Mouse (Mus musculus): ENCODE measurements around the gene Cc2d1a. TPM values are rescaled to one million over a fixed set of nuclear protein-coding genes. Genes with fewer than 3 reads are reported as not detected.
A peak's percentile ranks its signal among the peaks of the same experiment; 100 is the strongest.

Gene Cc2d1a
- polyA plus RNA-seq, 1 experiment, result 25.2 TPM

DNA sequence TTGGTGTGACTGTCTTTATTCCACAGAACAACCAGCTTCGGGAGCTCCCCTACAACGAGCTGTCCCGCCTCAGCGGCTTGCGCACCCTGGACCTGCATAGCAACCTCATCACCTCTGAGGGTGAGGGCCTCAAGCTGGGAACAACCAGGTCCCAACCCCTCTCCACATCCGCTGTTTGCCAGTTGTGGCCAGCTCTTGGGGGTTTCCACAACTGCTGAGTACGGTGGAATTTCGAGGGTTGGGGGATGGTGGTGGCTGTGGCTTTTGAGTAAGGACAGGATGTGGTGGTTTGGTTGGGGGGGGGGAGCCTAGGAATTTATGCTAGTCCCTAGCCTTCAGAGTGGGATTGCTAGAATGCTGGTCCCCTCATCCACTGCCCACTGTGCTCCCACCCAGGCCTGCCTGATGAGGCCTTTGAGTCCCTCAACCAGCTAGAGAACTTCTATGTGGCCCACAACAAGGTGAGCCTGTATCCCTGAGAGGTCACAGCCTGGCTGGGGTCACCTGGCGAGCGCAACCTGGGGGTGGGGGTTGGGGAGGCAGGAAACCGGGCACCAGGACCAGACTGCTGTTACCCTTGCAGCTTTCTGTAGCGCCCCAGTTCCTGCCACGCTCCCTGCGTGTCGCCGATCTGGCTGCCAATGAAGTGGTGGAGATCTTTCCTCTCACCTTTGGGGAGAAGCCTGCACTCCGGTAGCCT, 20.4 kb downstream of the Cc2d1a start:
- Histone ChIP-seq H3K79me2 (ENCODE audit: control insufficient read depth, insufficient read depth) (no peaks in the 10 kb centered on the region), H3K27me3 (ENCODE audit: control insufficient read depth, insufficient read depth, insufficient read length) (no peaks in the 10 kb centered on the region), H3K79me3 (ENCODE audit: low read depth) (no peaks in the 10 kb centered on the region), H3K36me3 (ENCODE audit: control insufficient read depth, insufficient read depth) (peaks cover 11% of the 10 kb centered on the region), H3K4me3 (ENCODE audit: insufficient read depth, poor library complexity, severe bottlenecking) (no peak overlapping the region), H3ac (ENCODE audit: control insufficient read depth, insufficient read length, low read depth) (no peak overlapping the region)
- TF ChIP-seq CTCF (IDR thresholded peaks at IDR 0.05; ENCODE audit: control insufficient read depth, insufficient read depth, insufficient read length), result no peak
- TF ChIP-seq MYOD1 (IDR thresholded peaks at IDR 0.05; ENCODE audit: control insufficient read depth, insufficient read length, low read depth), result no peak
- no peak for TF ChIP-seq MAX (IDR thresholded peaks at IDR 0.05)
- TF ChIP-seq USF1 (IDR thresholded peaks at IDR 0.05; ENCODE audit: low read depth), result no peak
- TF ChIP-seq MYOG (IDR thresholded peaks at IDR 0.05; ENCODE audit: control insufficient read depth, extremely low read depth, insufficient read length), result no peak
- TF ChIP-seq CEBPB (IDR thresholded peaks at IDR 0.05; ENCODE audit: low read depth), result no peak
- TF ChIP-seq FOSL1 (IDR thresholded peaks at IDR 0.05; ENCODE audit: insufficient read depth, low read length, poor library complexity, severe bottlenecking), result no peak

DNA sequence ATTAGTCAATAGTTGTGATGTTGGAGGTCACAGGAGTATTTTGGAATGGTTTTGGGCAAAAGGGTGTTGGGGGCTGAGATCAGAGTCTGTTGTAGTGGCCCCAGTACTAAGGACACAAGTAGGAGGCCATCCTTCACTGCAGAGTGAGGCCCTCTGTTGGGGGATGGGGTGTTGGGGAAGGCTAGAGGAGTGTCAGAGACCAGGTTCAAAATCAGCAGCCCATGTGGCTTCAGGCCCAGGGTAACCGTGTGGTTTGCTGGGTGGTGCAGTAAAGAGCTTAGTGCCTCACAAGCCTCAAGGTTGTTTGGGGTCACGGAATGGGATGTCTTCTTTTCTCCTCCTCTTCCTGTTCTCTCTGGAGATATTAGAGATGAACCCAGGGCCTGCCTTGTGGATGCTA, 21.0 kb downstream of the Cc2d1a start:
- H3K79me3 ChIP-seq (ENCODE audit: low read depth), result no peaks in the 10 kb centered on the region
- no peak overlapping the region for H3K4me3 ChIP-seq (ENCODE audit: insufficient read depth, poor library complexity, severe bottlenecking)
- no peaks in the 10 kb centered on the region for H3K79me2 ChIP-seq (ENCODE audit: control insufficient read depth, insufficient read depth)
- no peaks in the 10 kb centered on the region for H3K27me3 ChIP-seq (ENCODE audit: control insufficient read depth, insufficient read depth, insufficient read length)
- TF ChIP-seq CEBPB (IDR thresholded peaks at IDR 0.05; ENCODE audit: low read depth) (no peak), MAX (IDR thresholded peaks at IDR 0.05) (no peak), CTCF (IDR thresholded peaks at IDR 0.05; ENCODE audit: control insufficient read depth, insufficient read depth, insufficient read length) (no peak), FOSL1 (IDR thresholded peaks at IDR 0.05; ENCODE audit: insufficient read depth, low read length, poor library complexity, severe bottlenecking) (no peak), MYOD1 (IDR thresholded peaks at IDR 0.05; ENCODE audit: control insufficient read depth, insufficient read length, low read depth) (no peak), USF1 (IDR thresholded peaks at IDR 0.05; ENCODE audit: low read depth) (no peak), MYOG (IDR thresholded peaks at IDR 0.05; ENCODE audit: control insufficient read depth, extremely low read depth, insufficient read length) (no peak)
- H3ac ChIP-seq (ENCODE audit: control insufficient read depth, insufficient read length, low read depth), result no peak overlapping the region
- H3K36me3 ChIP-seq (ENCODE audit: control insufficient read depth, insufficient read depth), result peaks cover 11% of the 10 kb centered on the region

DNA sequence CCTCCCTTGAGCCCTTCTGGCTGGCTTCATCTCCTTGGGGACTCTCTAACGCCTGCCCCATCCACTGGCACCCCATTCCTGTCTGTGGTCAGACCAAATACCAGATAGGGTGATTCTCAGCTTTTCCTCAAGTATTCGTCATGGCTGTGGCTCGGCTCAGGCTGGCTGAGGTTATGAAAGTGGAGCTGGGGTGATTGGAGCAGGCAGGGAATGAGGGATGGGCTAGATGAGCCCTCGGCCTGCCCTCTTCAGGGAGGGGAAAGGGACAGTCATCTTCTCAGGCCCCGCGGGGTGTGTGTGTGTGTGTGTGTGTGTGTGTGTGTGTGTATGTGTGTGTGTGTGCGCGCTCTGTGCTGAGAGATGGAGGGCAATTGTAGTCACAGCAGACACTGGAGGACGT, 22.1 kb downstream of the Cc2d1a start, which contains the start of gene Podnl1:
TSS of gene Podnl1 (plus strand) at position 334 of the 400 bp plus-strand sequence.
- Histone ChIP-seq H3K4me3 (ENCODE audit: insufficient read depth, poor library complexity, severe bottlenecking) (no peak within 1 kb of the TSS), H3K79me2 (ENCODE audit: control insufficient read depth, insufficient read depth) (no peaks in the 10 kb centered on the region), H3K27me3 (ENCODE audit: control insufficient read depth, insufficient read depth, insufficient read length) (no peaks in the 10 kb centered on the region), H3K79me3 (ENCODE audit: low read depth) (no peaks in the 10 kb centered on the region), H3K36me3 (ENCODE audit: control insufficient read depth, insufficient read depth) (peaks cover 1% of the 10 kb centered on the region), H3ac (ENCODE audit: control insufficient read depth, insufficient read length, low read depth) (peak within 1 kb of the TSS; percentile 68)
- peak; percentile 15 for TF ChIP-seq MAX (IDR thresholded peaks at IDR 0.05)
- no peak for TF ChIP-seq MYOD1 (IDR thresholded peaks at IDR 0.05; ENCODE audit: control insufficient read depth, insufficient read length, low read depth)

DNA sequence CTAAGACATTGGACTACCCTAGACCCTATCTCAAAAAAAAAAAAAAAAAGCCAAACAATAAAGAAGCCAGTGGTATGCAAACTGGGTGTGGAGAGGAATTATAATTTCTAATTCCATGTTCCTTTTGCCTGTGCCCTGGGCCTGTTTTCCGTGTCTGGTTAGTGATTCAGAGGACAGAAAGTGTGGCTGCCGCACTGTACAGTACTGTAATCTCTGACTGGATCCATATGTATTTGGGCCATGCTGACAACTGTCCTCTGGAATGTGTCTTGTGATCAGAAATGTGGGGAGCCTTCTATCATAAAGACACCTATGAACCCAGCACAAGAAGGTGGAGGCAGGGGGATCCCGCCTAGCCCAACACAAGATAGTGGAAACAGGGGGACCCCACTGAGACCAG, 25.6 kb downstream of the Cc2d1a start:
- H3K36me3 ChIP-seq (ENCODE audit: control insufficient read depth, insufficient read depth), result no peaks in the 10 kb centered on the region
- no peaks in the 10 kb centered on the region for H3K27me3 ChIP-seq (ENCODE audit: control insufficient read depth, insufficient read depth, insufficient read length)
- H3K4me3 ChIP-seq (ENCODE audit: insufficient read depth, poor library complexity, severe bottlenecking), result no peak overlapping the region
- H3K79me2 ChIP-seq (ENCODE audit: control insufficient read depth, insufficient read depth), result no peaks in the 10 kb centered on the region
- H3ac ChIP-seq (ENCODE audit: control insufficient read depth, insufficient read length, low read depth), result no peak overlapping the region
- TF ChIP-seq USF1 (IDR thresholded peaks at IDR 0.05; ENCODE audit: low read depth), result no peak
- TF ChIP-seq FOSL1 (IDR thresholded peaks at IDR 0.05; ENCODE audit: insufficient read depth, low read length, poor library complexity, severe bottlenecking), result no peak
- no peak for TF ChIP-seq MYOD1 (IDR thresholded peaks at IDR 0.05; ENCODE audit: control insufficient read depth, insufficient read length, low read depth)
- no peak for TF ChIP-seq CEBPB (IDR thresholded peaks at IDR 0.05; ENCODE audit: low read depth)
- no peak for TF ChIP-seq MAX (IDR thresholded peaks at IDR 0.05)
- TF ChIP-seq MYOG (IDR thresholded peaks at IDR 0.05; ENCODE audit: control insufficient read depth, extremely low read depth, insufficient read length), result no peak
- TF ChIP-seq CTCF (IDR thresholded peaks at IDR 0.05; ENCODE audit: control insufficient read depth, insufficient read depth, insufficient read length), result no peak
- no peaks in the 10 kb centered on the region for H3K79me3 ChIP-seq (ENCODE audit: low read depth)

DNA sequence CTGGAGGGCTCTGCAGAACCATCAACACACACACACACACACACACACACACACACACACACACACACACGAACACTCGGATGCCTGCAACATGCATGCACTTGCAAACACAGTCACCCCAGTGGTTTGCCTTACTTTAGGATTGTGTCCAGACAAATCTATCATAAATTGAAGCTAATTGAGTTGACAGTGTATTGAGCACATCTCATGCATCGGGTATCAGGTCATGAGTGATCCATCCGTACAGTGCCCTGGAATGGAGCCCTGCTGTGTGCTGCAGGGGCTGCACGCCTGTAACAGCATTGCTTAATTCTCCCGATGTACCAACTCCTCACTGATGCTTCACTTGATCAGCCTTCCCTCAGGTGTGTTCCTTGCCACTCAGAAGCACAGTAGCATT, 32.1 kb downstream of the Cc2d1a start:
- no peak overlapping the region for H3ac ChIP-seq (ENCODE audit: control insufficient read depth, insufficient read length, low read depth)
- no peaks in the 10 kb centered on the region for H3K79me2 ChIP-seq (ENCODE audit: control insufficient read depth, insufficient read depth)
- no peaks in the 10 kb centered on the region for H3K27me3 ChIP-seq (ENCODE audit: control insufficient read depth, insufficient read depth, insufficient read length)
- TF ChIP-seq CTCF (IDR thresholded peaks at IDR 0.05; ENCODE audit: control insufficient read depth, insufficient read depth, insufficient read length) (no peak), CEBPB (IDR thresholded peaks at IDR 0.05; ENCODE audit: low read depth) (no peak), MAX (IDR thresholded peaks at IDR 0.05) (no peak), FOSL1 (IDR thresholded peaks at IDR 0.05; ENCODE audit: insufficient read depth, low read length, poor library complexity, severe bottlenecking) (no peak), MYOG (IDR thresholded peaks at IDR 0.05; ENCODE audit: control insufficient read depth, extremely low read depth, insufficient read length) (no peak), MYOD1 (IDR thresholded peaks at IDR 0.05; ENCODE audit: control insufficient read depth, insufficient read length, low read depth) (no peak), USF1 (IDR thresholded peaks at IDR 0.05; ENCODE audit: low read depth) (no peak)
- no peaks in the 10 kb centered on the region for H3K79me3 ChIP-seq (ENCODE audit: low read depth)
- H3K4me3 ChIP-seq (ENCODE audit: insufficient read depth, poor library complexity, severe bottlenecking), result no peak overlapping the region
- no peaks in the 10 kb centered on the region for H3K36me3 ChIP-seq (ENCODE audit: control insufficient read depth, insufficient read depth)
